Mouse (Mus musculus) embryonic fibroblast, embryonic 13.5 days (primary cell): ENCODE results near the gene Lrguk.

Experiments
- CTCF ChIP-seq: IDR thresholded peaks from 2 replicates; pipeline ENCODE4 v1.5.1; 2011; ENCODE audit warnings: mild to moderate bottlenecking, control low read depth, low read length, moderate library complexity, borderline replicate concordance; ENCODE audit not compliant: insufficient read depth
- POLR2A ChIP-seq: IDR thresholded peaks from 2 replicates; pipeline ENCODE4 v1.6.1; 2011; ENCODE audit warnings: low read depth, mild to moderate bottlenecking, control low read depth, low read length, moderate library complexity

GRCm38 (mm10) chr6:34153069-34154052 lies 124.1 kb downstream of the Lrguk start:
- TF ChIP-seq CTCF (no peak), POLR2A (no peak)
